Mouse (Mus musculus): Measurements from ENCODE around the gene Tnrc18.

Tnrc18 gene

DNA sequence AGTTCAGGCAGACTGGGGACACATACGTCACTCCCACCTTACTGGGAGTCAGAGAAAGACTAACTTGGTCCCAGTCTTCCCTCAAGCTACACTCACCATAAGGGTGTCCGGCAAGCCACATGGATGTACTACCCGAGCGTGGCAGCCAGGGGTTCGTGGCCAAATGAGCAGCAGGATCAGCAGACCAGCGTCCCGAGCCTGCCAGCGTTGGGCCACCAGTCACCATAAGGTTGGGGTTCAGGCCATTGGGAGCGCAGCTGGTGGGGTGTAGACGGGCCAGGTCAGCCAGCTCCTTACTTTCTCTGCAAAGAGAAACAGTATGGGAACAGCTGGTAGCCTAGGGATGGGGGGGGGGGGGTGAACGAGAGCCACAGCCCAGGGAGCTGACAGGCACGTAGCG is 41.4 kb downstream of the Tnrc18 start:
- no peak for DNase-seq (ENCODE audit: low spot score)

DNA sequence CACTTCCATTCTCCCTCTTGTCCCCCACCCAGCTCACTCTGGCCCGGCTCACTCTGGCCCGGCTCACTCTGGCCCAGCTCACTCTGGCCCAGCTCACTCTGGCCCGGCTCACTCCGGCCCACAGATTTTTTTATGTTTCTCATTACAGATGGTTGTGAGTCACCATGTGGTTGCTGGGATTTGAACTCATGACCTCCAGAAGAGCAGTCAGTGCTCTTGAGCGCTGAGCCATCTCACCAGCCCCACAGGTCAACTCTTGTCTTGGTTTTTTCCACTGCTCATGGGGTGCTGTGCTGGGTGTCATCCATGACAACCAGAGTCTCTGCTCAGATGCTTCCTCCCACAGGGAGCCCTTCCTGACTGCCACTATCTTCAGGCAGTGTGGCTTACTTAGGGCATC is 42.7 kb downstream of the Tnrc18 start:
- DNase-seq (ENCODE audit: low spot score) = no peak

- no peak for DNase-seq (ENCODE audit: low spot score)
These were observed 45.5 kb downstream of the Tnrc18 start for GRCm38 (mm10) chr5:142771964-142772363.

GRCm38 (mm10) chr5:142771034-142771433 is 46.4 kb downstream of the Tnrc18 start:
- DNase-seq (ENCODE audit: low spot score) = no peak

DNA sequence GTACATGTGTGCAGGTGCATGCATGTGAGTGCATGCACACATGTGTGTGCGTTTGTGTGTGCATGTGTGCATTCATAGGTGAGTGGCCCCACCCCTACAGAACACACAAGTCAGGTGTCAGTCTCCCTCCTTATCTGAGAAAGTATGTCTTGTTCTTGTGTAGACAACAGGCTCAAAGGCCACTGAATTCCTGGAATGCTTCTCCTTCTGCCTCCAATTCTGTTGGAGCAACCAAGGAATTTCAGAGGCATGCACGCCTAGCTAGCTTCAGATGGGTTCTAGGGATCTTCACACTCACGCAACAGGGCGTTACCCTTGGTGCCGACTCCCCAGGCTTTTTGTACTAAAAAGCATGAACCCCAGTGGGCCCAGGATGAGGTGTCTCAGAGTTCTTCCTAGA is 47.8 kb downstream of the Tnrc18 start:
- no peak for DNase-seq (ENCODE audit: low spot score)

GRCm38 (mm10) chr5:142768352-142769267 is 48.9 kb downstream of the Tnrc18 start:
- no peak for DNase-seq (ENCODE audit: low spot score)

DNA sequence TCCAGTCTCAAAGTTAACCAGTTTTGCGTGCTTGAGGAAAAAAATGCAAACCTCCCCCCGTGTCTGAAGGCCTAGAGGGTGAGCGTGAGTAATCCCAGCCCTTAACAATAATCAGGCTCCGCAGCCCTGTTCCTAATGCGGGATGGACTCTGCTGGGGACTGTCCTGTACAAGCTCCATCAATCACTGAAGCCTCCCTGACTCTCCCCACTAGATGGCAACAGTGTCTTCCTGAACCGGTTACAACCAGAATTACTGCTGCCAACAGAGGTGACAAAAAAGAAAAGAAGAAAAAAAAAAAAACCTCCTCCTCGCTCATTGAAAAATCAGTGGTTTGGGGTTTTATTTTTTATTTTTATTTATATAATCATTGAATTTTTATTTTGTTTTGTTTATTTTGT is 49.5 kb downstream of the Tnrc18 start:
- DNase-seq (ENCODE audit: low spot score) = peak; percentile 48

DNA sequence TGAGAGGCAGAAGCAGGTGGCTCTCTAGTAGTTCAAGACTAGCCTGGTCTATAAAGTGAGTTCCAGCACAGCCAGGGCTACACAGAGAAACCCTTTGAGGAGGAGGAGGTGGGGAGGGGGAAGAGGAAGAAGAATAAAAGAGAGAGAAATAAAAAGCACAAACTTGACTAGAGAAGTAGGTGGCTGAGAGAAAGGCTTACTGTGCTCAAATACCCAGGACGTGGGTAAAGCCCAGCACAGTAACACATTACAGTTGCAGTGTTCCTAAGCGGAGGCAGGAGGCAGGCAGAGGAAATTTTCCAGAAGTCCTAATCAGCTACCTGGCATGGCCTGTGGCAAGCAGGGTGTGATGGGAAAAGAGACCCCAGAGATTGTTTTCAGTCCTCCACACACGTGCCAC is 50.8 kb downstream of the Tnrc18 start:
- no peak for DNase-seq (ENCODE audit: low spot score)

DNA sequence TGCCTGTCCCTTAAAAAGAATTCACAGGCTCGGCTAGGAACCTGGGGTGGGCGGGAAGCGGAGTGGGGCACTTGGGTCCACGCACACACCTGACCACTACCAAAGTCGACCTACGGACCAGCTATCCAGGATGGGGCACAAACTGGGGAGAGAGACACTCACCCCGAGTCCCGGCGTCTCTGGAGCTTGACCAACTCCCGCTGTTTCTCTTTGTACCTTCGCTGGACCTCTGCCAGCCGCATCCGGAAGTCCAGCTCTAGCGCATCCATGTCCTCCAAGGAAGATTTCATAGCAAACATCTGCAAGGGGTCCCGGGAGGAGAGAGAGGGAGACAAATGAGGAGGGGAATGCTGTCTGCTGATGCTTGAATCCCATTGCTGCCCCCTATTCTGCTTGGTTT is 52.6 kb downstream of the Tnrc18 start:
- DNase-seq (ENCODE audit: low spot score) = no peak

- no peak for DNase-seq (ENCODE audit: low spot score)
These were observed 53.2 kb downstream of the Tnrc18 start for GRCm38 (mm10) chr5:142764306-142764705.

DNA sequence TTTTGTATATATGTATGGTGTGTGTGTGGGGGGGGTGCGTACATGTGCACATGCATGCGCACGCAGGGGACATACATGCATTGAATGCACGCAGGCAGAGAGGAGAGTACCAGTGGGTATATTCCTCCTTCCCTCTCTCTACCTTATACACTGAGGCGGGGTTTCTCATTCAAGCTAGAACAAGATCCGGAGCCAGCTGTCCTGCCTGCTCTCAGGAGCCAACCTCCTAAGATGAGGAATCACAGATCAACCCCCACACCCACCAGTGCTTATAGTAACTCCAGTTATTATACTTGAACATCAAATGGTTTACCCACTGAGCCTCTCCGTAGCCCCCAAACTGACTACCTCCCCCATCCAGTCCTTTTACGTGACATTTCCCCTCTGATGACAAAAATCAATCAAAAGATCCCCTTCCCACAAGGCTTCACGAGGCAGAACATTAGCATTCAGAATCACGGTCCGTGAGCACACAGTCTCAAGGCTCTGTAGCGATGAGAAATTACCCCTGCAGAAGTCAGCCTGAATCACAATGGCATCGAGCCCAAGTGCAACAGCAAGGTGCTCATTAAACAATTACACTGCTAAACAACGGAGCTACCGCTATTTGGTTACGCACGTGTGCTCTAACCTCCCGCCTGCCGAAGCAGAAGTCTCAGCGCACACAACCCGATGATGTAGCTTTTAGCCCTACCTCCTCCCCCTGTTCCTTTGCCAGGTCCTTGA is 55.2 kb downstream of the Tnrc18 start:
- no peak for DNase-seq (ENCODE audit: low spot score)

DNA sequence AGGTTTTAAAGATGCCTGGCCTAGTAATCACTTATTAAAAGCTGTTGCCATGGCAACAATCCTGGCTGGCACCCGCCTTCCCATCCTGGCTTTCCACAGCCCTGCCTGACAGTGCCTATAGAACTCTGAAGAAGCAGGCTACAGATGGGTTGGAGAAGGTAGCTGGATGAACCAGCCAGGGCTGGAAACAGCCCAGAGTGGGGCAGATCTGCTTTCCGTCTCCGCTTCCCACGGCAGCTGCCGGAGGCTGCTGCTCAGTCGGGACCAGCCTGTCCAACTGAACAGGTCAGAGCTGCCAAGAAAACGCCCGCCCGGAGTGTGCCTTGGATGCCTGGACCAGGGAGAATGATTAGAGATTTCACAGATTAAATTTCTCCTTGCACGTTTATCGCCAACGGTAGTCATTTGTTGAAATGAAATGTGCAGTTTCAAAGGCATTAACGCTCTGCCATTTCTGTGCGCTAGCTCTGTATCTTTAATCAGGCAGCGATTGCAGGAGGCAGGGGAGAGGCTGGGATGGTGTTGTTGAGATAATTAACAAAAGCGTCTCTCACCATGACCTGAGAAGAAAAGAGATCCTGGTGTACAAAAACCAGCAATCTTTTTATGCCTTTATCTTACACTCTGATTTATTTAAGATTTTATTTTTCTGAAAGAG is 56.0 kb downstream of the Tnrc18 start:
- no peak for DNase-seq (ENCODE audit: low spot score)

DNA sequence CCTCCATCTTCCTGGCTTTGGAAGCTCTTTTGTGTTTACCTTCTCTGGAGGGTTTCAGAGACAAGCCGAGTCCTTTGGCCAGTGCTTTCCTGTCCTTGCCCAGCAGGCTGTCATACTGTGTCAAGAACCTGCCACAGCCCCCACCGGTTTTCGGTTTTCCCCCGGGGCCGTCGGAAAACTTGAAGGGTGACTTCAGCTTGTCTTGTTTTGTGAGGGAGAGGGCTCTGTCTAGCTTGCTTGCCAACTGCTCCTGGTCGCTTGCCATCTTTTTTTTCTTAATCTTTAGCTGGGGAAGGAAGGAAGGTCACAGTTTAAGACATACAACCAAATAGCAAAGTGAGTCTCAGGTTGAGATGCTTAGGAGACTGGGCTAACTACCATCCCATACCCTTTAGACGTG is 57.7 kb downstream of the Tnrc18 start:
- DNase-seq (ENCODE audit: low spot score) = no peak

- DNase-seq (ENCODE audit: low spot score) = no peak
These were observed 65.2 kb downstream of the Tnrc18 start for GRCm38 (mm10) chr5:142752241-142752640.

DNA sequence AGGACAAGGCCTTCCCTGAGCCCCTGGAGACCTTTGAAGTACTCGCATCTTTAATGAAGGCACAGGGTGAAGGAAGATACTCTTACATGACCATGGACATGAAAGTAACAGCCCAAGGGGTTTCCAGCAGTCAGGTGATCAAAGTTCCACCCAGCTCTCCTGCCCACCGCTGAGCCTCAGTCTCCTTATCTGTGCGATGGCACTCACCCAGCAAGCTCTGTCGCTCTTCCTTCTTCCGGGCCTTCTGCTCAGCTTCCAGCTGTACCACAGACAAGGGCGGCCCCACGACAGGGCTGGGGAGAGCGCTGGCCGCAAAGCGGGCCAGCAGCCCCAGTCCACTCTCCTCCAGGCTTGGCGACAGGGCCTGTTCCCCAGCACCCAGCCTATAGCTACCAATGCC is 67.3 kb downstream of the Tnrc18 start:
- no peak for DNase-seq (ENCODE audit: low spot score)

DNA sequence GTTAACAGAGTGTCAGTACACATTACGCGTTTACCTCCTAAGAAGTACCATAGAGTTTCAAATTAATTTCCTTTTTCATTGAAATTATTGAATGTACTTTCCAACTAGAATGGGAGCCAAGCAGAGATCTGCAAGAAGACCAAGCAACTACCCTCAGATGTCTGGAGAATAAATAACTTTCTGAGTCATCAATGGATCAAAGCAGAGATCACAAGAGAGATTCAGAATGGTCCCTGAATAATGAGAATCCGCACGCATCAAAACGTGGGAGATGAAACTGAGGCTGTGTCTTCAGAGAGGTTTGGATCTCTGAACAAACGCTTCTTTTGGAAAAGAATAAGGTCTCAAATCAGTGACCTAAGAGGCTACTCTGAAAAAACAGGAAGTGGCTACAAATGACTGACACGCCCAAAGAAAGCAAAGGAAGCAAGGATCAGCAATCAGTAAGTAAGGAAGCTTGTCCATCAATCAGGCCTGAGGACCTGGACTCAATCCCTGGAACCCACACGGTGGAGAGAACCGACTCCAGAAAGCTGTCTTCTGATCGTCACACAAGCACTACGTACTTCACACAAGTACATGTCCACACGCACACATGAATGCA is 70.3 kb downstream of the Tnrc18 start:
- DNase-seq (ENCODE audit: low spot score) = no peak

DNA sequence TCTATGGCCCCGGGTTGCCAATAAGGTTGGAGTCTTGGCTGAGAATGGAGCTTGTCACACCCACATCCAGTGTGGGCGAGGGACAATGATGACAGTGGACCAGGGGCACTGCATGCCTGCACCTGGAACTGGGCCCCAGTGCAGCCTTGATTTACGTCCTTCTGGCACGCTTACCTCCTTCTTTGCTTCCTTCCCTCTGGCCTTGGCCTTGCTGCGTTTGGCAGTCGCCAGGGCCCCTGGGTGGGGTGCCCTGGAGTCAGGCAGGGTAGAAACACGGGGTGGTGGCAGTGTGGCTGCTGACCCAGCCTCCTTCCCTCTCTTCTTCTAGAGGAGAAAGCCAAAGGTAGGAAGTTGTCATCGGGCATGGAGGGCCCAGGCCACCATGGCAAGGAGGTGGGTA is 77.5 kb downstream of the Tnrc18 start:
- peak; percentile 38 for DNase-seq (ENCODE audit: low spot score)

- DNase-seq (ENCODE audit: low spot score) = peak; percentile 43
These were observed 85.5 kb downstream of the Tnrc18 start for GRCm38 (mm10) chr5:142731916-142732315.

GRCm38 (mm10) chr5:142730295-142730694 is 87.2 kb downstream of the Tnrc18 start:
- DNase-seq (ENCODE audit: low spot score) = no peak

DNA sequence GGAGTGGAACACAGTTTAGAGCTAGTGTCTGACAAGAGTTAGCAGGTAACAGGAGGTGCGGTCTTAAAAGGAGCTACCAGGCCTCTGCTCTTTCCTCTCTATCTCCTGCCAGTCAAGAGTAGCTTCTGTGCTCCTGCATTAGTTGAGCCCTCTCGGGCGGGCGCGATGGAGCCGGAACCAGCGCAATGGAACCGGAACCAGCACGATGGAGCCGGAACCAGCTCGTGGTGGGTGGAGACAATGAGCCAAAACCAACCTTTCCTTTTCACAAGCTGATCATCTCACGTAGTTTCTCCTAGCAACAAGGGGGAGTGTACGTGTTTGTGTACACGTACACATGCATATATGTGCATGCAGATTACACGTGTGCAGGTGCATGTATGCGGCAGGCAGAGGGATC is 89.2 kb downstream of the Tnrc18 start:
- no peak for DNase-seq (ENCODE audit: low spot score)

- no peak for DNase-seq (ENCODE audit: low spot score)
These were observed 90.7 kb downstream of the Tnrc18 start for GRCm38 (mm10) chr5:142726748-142727147.

GRCm38 (mm10) chr5:142724265-142724664 is 93.2 kb downstream of the Tnrc18 start:
- no peak for DNase-seq (ENCODE audit: low spot score)

Data from ovary, postnatal 36 days (tissue).